Mouse (Mus musculus) midbrain, embryonic 14.5 days (tissue): ENCODE results near the gene Mblac2. TPM values are rescaled to one million over a fixed set of nuclear protein-coding genes. Genes with fewer than 3 reads are reported as not detected.

Experiments
- ATAC-seq: fragments of 200-750 bp; cut with Nextera tagmentation; 2 replicates; pipeline ENCODE4 v1.8.0; 2017; ENCODE audit warnings: moderate number of reproducible peaks, moderate library complexity; ENCODE audit not compliant: low FRiP score, low TSS enrichment
- DNase-seq: peaks from one replicate; pipeline ENCODE4 v3.0.0-alpha.2; 2015
- H3K27ac ChIP-seq: fragments of 300-500 bp; sonication (generic); replicated peaks from 2 replicates; pipeline ENCODE4 v1.5.1; 2014; ENCODE audit warnings: mild to moderate bottlenecking, low read depth, low read length, moderate library complexity
- H3K27me3 ChIP-seq: fragments of 300-500 bp; sonication (generic); 2 replicates; pipeline ENCODE4 v1.6.1; 2014; ENCODE audit warnings: low read length, control low read depth, mixed read lengths; ENCODE audit not compliant: control insufficient read depth, insufficient read depth
- H3K36me3 ChIP-seq: fragments of 300-500 bp; sonication (generic); 2 replicates; pipeline ENCODE4 v1.6.1; 2014; ENCODE audit warnings: low read length, control low read depth; ENCODE audit not compliant: control insufficient read depth, insufficient read depth
- H3K4me1 ChIP-seq: fragments of 300-500 bp; sonication (generic); 2 replicates; pipeline ENCODE4 v1.6.1; 2014; ENCODE audit warnings: mild to moderate bottlenecking, antibody characterized with exemption, low read length, control low read depth; ENCODE audit not compliant: control insufficient read depth, insufficient read depth
- H3K4me2 ChIP-seq: fragments of 300-500 bp; sonication (generic); 2 replicates; pipeline ENCODE4 v1.6.1; 2014; ENCODE audit warnings: mild to moderate bottlenecking, low read length, moderate library complexity
- H3K4me3 ChIP-seq: fragments of 300-500 bp; sonication (generic); replicated peaks from 2 replicates; pipeline ENCODE4 v1.5.1; 2014; ENCODE audit warnings: low read depth, low read length
- H3K9ac ChIP-seq: fragments of 300-500 bp; sonication (generic); replicated peaks from 2 replicates; pipeline ENCODE4 v1.6.1; 2014; ENCODE audit warnings: mild to moderate bottlenecking, low read length, moderate library complexity
- H3K9me3 ChIP-seq: fragments of 300-500 bp; sonication (generic); 2 replicates; pipeline ENCODE4 v1.6.1; 2016; ENCODE audit warnings: low read length, control low read depth, mixed read lengths; ENCODE audit not compliant: control insufficient read depth
- WGBS: fragments of 180-500 bp; shearing (Covaris S2); extraction: QIAGEN DNeasy Blood & Tissue Kit; methylation state at CpG from one replicate; pipeline ENCODE4 v1.1.7; 2014; 5-methylcytosine and 5-hydroxymethylcytosine counted together
- polyA plus RNA-seq: library from polyadenylated mRNA; unstranded; fragments of >200 nt; fragmentation: Nextera tagmentation; extraction: Ambion mirVana; gene quantifications from 2 replicates; pipeline ENCODE4 v1.2.1, GENCODE M21; 2014

Gene Mblac2
- polyA plus RNA-seq = 34.1 and 35.1 TPM in 2 replicates

DNA sequence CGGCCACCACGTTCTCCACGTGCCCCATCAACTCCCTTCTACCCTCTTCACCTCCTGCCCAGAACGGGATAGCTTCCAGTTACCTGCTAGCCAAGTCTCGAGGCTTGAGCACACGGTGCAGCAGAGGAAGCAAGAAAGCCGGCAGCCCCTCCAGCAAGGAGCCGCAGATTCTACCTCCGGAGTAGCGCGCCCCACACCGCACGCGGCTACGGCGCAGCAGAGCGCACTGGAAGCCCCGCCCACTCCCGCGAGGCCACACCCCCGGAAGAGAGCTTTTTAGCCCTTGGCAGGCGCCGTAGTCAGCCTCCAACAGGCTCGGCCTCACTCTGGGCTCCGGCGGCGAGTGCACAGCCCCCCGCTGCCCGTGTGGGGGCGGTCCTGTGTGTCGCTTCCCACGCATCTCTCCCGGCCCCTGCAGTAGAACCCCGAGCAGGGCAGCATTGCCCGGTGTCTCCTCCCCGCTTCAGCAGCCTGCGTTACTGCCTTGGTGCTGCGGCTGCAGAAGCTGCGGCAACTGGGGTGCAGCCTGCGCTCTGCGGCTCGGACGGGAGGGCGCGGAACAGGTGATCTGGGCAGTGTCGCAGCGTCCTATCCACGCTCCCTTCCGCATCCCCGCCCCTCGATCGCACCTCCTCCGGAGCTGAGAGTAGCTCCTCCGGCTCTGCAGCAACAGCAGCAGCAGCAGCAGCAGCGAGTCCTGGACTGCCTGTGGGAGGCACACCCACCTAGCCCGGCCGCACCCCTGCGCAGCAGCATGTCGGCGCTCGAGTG lies at the start of gene Mblac2, which contains the start of gene Polr3g:
Mblac2 (plus strand) TSS at position 567 of the 771 bp plus-strand sequence.
Polr3g (minus strand) TSS at position 239 of the 771 bp plus-strand sequence.
- peak; percentile 97 for ATAC-seq
- peaks cover 7% of the 10 kb centered on the region; the same call in 1 of the 2 replicates for H3K4me1 ChIP-seq
- H3K36me3 ChIP-seq = no peaks in the 10 kb centered on the region
- under 1% methylated on average over 61 of the region's 61 CpGs for WGBS
- peak within 1 kb of the TSS; percentile 74 for H3K9ac ChIP-seq
- H3K4me2 ChIP-seq = peak within 1 kb of the TSS; percentile 92
- peak; percentile 98 for DNase-seq
- H3K27me3 ChIP-seq = no peaks in the 10 kb centered on the region
- no peaks in the 10 kb centered on the region for H3K9me3 ChIP-seq
- H3K27ac ChIP-seq = peak within 1 kb of the TSS; percentile 88
- peak within 1 kb of the TSS; percentile 86 for H3K4me3 ChIP-seq

DNA sequence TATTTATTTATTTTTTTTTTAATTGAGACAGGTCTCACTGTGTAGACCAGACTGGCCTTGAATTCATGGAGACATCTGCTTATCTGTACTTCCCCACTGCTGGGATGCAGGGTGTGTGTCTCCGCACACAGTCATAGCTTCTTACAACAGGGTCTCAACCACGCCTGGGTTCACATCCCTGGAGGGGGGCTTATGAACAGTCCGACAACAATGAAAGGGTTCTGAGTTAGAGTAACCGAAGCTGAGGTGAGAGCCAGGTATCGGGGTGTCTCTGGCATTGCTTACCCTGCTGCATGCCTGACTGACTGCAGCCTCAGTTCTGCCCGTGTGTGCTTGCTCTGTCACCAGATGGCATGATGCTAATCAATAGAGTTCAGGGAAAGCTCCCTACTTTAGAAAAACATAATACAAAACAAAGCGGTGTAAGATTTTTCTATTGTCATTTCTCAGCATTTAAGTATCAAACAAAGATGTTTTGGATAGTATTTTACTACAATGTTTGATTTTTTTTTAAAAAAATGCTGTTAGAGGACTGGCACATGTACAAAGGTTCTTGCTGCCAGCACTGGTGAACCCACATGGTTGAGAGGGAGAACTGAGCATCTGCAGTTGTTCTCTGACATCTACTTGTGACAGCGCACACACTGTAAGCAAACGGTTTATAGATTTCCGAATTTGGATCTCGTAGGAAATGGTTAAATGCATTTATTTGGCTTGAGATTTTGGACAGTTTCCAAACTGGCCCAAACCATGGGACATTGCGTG lies 47.4 kb upstream of the Mblac2 start:
- Histone ChIP-seq H3K27me3 (no peaks in the 10 kb centered on the region), H3K9ac (no peak overlapping the region), H3K36me3 (peaks cover 34% of the 10 kb centered on the region), H3K4me1 (peaks cover 12% of the 10 kb centered on the region), H3K27ac (no peak overlapping the region), H3K4me2 (no peak overlapping the region), H3K4me3 (no peak overlapping the region), H3K9me3 (no peaks in the 10 kb centered on the region)
- 88% methylated on average over 12 of the region's 12 CpGs for whole genome bisulfite sequencing
- no peak for DNase-seq
- no peak for ATAC-seq

GRCm38 (mm10) chr13:81664331-81664698 lies 46.8 kb upstream of the Mblac2 start:
- Histone ChIP-seq H3K9me3 (no peaks in the 10 kb centered on the region), H3K36me3 (peaks cover 39% of the 10 kb centered on the region), H3K27ac (no peak overlapping the region), H3K4me2 (no peak overlapping the region), H3K4me1 (0 out of 2 replicates have a peak, but pooled peaks cover 8% of the 10 kb centered on the region), H3K4me3 (no peak overlapping the region), H3K27me3 (no peaks in the 10 kb centered on the region), H3K9ac (no peak overlapping the region)
- WGBS = 94% methylated on average over 5 of the region's 5 CpGs
- DNase-seq (no peak), ATAC-seq (no peak)

DNA sequence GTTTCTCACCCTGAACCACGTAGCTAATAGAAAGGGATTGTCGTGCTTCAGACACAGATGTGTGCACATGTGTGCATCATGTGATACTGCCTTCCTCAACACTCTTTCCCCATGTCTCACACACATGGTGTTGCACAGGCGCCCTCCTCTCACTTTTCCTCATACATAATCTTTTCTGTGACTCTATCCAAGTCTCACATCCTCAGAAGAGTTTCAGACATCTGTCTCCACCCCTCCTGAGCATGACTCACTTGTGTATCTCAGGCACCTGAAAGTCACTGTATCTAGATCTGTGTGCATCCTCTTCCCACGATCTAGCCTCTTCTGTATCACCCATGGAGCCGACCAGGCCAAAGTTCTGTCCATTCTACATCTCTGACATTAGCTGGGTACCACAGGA lies 43.4 kb upstream of the Mblac2 start:
- Histone ChIP-seq H3K4me2 (no peak overlapping the region), H3K9ac (no peak overlapping the region), H3K36me3 (peaks cover 53% of the 10 kb centered on the region), H3K4me1 (no peaks in the 10 kb centered on the region), H3K27ac (no peak overlapping the region), H3K4me3 (no peak overlapping the region), H3K9me3 (no peaks in the 10 kb centered on the region), H3K27me3 (no peaks in the 10 kb centered on the region)
- ATAC-seq (no peak), DNase-seq (no peak)
- WGBS = 94% methylated on average over 5 of the region's 5 CpGs

GRCm38 (mm10) chr13:81675333-81675732 lies 35.8 kb upstream of the Mblac2 start:
- Histone ChIP-seq H3K36me3 (peaks cover 16% of the 10 kb centered on the region), H3K9ac (no peak overlapping the region), H3K27me3 (no peaks in the 10 kb centered on the region), H3K4me2 (no peak overlapping the region), H3K9me3 (no peaks in the 10 kb centered on the region), H3K4me1 (no peaks in the 10 kb centered on the region), H3K27ac (no peak overlapping the region), H3K4me3 (no peak overlapping the region)
- ATAC-seq (no peak), DNase-seq (no peak)
- 90% methylated on average over 8 of the region's 8 CpGs for WGBS

GRCm38 (mm10) chr13:81683107-81683506 lies 28.0 kb upstream of the Mblac2 start:
- ATAC-seq (no peak), DNase-seq (no peak)
- no peak overlapping the region for H3K9ac ChIP-seq
- H3K27ac ChIP-seq = no peak overlapping the region
- WGBS = 93% methylated on average over 3 of the region's 3 CpGs
- H3K9me3 ChIP-seq = no peaks in the 10 kb centered on the region
- H3K4me3 ChIP-seq = no peak overlapping the region
- no peaks in the 10 kb centered on the region for H3K4me1 ChIP-seq
- no peaks in the 10 kb centered on the region for H3K27me3 ChIP-seq
- H3K4me2 ChIP-seq = no peak overlapping the region
- no peaks in the 10 kb centered on the region for H3K36me3 ChIP-seq

GRCm38 (mm10) chr13:81684258-81684657 lies 26.9 kb upstream of the Mblac2 start:
- no peak overlapping the region for H3K27ac ChIP-seq
- no peaks in the 10 kb centered on the region for H3K27me3 ChIP-seq
- no peaks in the 10 kb centered on the region for H3K36me3 ChIP-seq
- no peak overlapping the region for H3K4me2 ChIP-seq
- no peaks in the 10 kb centered on the region for H3K4me1 ChIP-seq
- DNase-seq (no peak), ATAC-seq (no peak)
- H3K4me3 ChIP-seq = no peak overlapping the region
- H3K9ac ChIP-seq = no peak overlapping the region
- H3K9me3 ChIP-seq = no peaks in the 10 kb centered on the region
- WGBS = 92% methylated on average over 5 of the region's 5 CpGs

GRCm38 (mm10) chr13:81684884-81685283 lies 26.3 kb upstream of the Mblac2 start:
- Histone ChIP-seq H3K36me3 (no peaks in the 10 kb centered on the region), H3K27me3 (no peaks in the 10 kb centered on the region), H3K27ac (no peak overlapping the region), H3K4me1 (no peaks in the 10 kb centered on the region), H3K9me3 (no peaks in the 10 kb centered on the region), H3K9ac (no peak overlapping the region), H3K4me3 (no peak overlapping the region), H3K4me2 (no peak overlapping the region)
- no peak for DNase-seq
- no peak for ATAC-seq
- 98% methylated on average over 3 of the region's 3 CpGs for WGBS
